Mouse (Mus musculus) liver, embryonic 16.5 days (tissue): Measurements from ENCODE around the gene Dlg3. TPM values are rescaled to one million over a fixed set of nuclear protein-coding genes. Genes with fewer than 3 reads are reported as not detected.

Experiments
- ATAC-seq: fragments of 200-750 bp; cut with Nextera tagmentation; 2 replicates; pipeline ENCODE4 v1.8.0; 2017; ENCODE audit warnings: low read depth, mild to moderate bottlenecking, moderate number of reproducible peaks, moderate library complexity
- H3K27ac ChIP-seq: fragments of 300-500 bp; sonication (generic); 2 replicates; pipeline ENCODE4 v1.5.1; 2014; ENCODE audit warnings: mild to moderate bottlenecking, low read length
- H3K27me3 ChIP-seq: fragments of 300-500 bp; sonication (generic); 2 replicates; pipeline ENCODE4 v1.6.1; 2014; ENCODE audit warnings: low read depth, low read length, mixed read lengths; ENCODE audit not compliant: control insufficient read depth, insufficient read depth
- H3K36me3 ChIP-seq: fragments of 300-500 bp; sonication (generic); 2 replicates; pipeline ENCODE4 v1.6.1; 2014; ENCODE audit warnings: mild to moderate bottlenecking; ENCODE audit not compliant: control insufficient read depth, insufficient read depth
- H3K4me1 ChIP-seq: fragments of 300-500 bp; sonication (generic); 2 replicates; pipeline ENCODE4 v1.6.1; 2014; ENCODE audit warnings: low read depth, low read length, mixed read lengths; ENCODE audit not compliant: control insufficient read depth
- H3K4me2 ChIP-seq: fragments of 300-500 bp; sonication (generic); 2 replicates; pipeline ENCODE4 v1.6.1; 2014; ENCODE audit warnings: low read depth, low read length, mixed read lengths
- H3K4me3 ChIP-seq: fragments of 300-500 bp; sonication (generic); 2 replicates; pipeline ENCODE4 v1.5.1; 2014; ENCODE audit warnings: low read depth, mild to moderate bottlenecking, low read length
- H3K9ac ChIP-seq: fragments of 300-500 bp; sonication (generic); 2 replicates; pipeline ENCODE4 v1.6.1; 2014; ENCODE audit warnings: low read depth, low read length
- H3K9me3 ChIP-seq: fragments of 300-500 bp; sonication (generic); replicated peaks from 2 replicates; pipeline ENCODE4 v1.6.1; 2016; ENCODE audit warnings: low read length; ENCODE audit not compliant: control insufficient read depth
- WGBS: fragments of 180-500 bp; shearing (Covaris S2); extraction: QIAGEN DNeasy Blood & Tissue Kit; methylation state at CpG from one replicate; pipeline ENCODE4 v1.1.7; 2014; ENCODE audit not compliant: insufficient replicate concordance; 5-methylcytosine and 5-hydroxymethylcytosine counted together
- polyA plus RNA-seq: library from polyadenylated mRNA; unstranded; fragments of >200 nt; fragmentation: Nextera tagmentation; extraction: Ambion mirVana; gene quantifications from 2 replicates; pipeline ENCODE4 v1.2.1, GENCODE M21; 2015

Dlg3 gene
- polyA plus RNA-seq: 0.72 and 0.79 TPM in 2 replicates

DNA sequence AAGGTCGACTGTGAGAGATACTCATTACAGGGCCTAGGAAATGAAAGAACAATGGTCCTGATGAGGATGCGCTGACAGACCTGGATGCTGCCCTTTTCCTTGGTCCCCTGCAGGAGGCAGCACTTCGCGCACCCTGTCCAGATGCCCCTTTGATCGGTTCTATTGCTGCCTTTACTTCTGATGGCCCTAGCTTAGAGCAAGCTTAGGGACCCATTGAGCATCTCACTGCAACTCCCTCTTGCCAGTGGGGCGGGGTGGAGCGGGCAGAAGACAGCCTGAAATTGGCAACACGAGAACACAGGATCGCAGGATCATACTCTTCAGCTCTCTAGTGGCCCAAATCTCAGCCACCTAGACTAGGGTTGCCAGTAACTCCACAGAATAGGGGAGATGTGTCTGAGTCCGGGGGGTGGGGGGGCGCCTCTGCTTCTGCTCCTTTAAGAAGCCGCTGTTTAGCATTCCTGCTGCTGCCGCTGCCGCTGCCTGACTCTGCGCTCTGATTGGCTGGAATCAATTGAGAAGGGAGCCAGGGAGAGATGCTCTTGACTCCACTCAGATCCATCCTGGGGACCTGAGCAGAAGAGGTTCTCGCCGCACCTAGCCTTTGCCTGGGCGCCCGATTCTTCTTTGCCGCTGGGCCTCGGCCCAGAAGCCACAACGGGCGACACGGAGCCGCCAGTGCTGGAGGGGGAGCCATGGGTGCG lies at the start of gene Dlg3:
TSS of gene Dlg3 (plus strand) at position 542 of the 704 bp plus-strand sequence.
- no peak for ATAC-seq
- Histone ChIP-seq H3K9me3 (no peaks in the 10 kb centered on the region), H3K27ac (no peak within 1 kb of the TSS), H3K4me1 (no peaks in the 10 kb centered on the region), H3K4me2 (peak within 1 kb of the TSS; percentile 39), H3K27me3 (peaks cover 23% of the 10 kb centered on the region), H3K4me3 (peak within 1 kb of the TSS; percentile 2; the same call in 1 of the 2 replicates), H3K9ac (no peak within 1 kb of the TSS), H3K36me3 (no peaks in the 10 kb centered on the region)
- WGBS: 27% methylated on average over 25 of the region's 26 CpGs

GRCm38 (mm10) chrX:100728947-100729346 lies 38.6 kb upstream of the Dlg3 start:
- Histone ChIP-seq H3K27me3 (no peaks in the 10 kb centered on the region; the same call in 1 of the 2 replicates), H3K4me1 (no peaks in the 10 kb centered on the region), H3K9ac (no peak overlapping the region), H3K9me3 (no peaks in the 10 kb centered on the region), H3K36me3 (peaks cover 23% of the 10 kb centered on the region), H3K27ac (no peak overlapping the region), H3K4me2 (no peak overlapping the region), H3K4me3 (no peak overlapping the region)
- no peak for ATAC-seq
- 52% methylated on average over 1 of the region's 1 CpGs for WGBS

DNA sequence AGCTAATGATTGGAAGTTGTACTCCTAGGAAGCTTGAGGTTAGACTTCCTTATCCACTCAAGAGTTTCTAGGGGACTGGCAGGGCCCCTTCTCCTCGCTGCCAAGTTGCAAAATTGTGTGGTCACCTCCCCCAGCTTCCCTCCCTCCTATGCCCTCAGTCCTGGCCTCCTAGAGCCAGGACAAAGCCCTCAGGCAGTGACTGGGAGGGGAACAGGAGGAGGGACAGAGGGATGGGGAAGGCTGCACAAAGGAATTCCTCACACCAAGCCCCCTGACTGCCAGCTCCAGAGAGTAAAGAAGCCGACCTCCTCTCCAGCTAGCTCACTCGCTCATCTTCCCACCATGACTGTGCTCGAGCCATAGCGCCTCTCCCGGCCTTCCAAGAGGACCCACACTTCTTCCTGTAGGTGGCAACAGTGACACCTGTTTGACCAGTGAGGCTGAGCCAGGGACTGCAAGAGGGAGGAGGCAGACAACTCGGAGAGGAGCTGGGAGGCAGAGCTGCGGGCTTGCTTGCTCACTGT lies 37.8 kb upstream of the Dlg3 start, which contains the start of gene Gdpd2:
TSS of gene Gdpd2 (plus strand) at position 209 of the 524 bp plus-strand sequence.
- Histone ChIP-seq H3K9me3 (no peaks in the 10 kb centered on the region), H3K4me2 (no peak within 1 kb of the TSS), H3K4me1 (no peaks in the 10 kb centered on the region), H3K36me3 (peaks cover 20% of the 10 kb centered on the region), H3K4me3 (no peak within 1 kb of the TSS), H3K9ac (no peak within 1 kb of the TSS), H3K27me3 (no peaks in the 10 kb centered on the region; the same call in 1 of the 2 replicates), H3K27ac (no peak within 1 kb of the TSS)
- 22% methylated on average over 8 of the region's 8 CpGs for WGBS
- 0 out of 2 replicates have a peak, but pooled peaks have one; percentile 9 for ATAC-seq

DNA sequence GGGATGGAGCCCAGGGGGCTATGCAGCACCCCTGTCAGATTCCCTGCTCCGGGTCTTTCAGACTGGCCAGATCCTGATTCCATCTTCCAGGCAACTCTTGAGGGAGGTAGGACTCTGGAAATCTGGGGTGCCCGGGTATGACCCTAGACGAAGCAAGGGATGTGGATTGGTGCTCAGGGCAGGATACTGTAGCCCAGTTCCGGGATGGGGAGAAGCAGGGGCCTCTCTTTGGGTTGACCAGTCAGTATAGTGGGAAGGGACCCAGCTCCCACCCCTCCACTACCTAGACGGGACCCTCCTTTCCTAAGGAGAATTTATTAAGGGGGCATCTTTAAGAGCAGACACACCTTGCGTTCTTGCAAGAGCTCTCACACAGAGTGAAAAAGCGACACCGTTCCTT lies 37.3 kb upstream of the Dlg3 start:
- Histone ChIP-seq H3K36me3 (peaks cover 15% of the 10 kb centered on the region), H3K4me1 (no peaks in the 10 kb centered on the region), H3K4me3 (no peak overlapping the region), H3K27ac (no peak overlapping the region), H3K9ac (no peak overlapping the region), H3K27me3 (no peaks in the 10 kb centered on the region; the same call in 1 of the 2 replicates), H3K9me3 (no peaks in the 10 kb centered on the region), H3K4me2 (no peak overlapping the region)
- WGBS: 36% methylated on average over 8 of the region's 8 CpGs
- ATAC-seq: no peak

DNA sequence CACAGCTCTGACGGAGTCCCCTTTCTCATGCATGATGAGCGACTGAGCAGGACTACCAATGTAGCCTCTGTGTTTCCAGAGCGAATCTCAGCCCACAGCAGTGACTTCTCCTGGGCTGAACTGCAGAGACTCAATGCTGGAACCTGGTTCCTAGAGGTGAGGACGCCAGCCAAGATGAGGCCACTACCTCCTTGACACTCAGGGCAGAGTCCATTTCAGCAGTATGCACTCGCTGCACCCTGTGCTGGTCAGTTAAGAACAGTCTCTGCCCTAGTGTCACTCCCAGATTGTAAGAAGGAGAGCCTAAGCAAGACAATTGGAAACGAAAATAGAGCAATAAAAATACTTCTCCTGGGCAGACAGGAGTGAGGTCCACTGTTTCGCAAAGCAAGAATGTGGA lies 33.2 kb upstream of the Dlg3 start:
- Histone ChIP-seq H3K27me3 (no peaks in the 10 kb centered on the region; the same call in 1 of the 2 replicates), H3K4me3 (no peak overlapping the region), H3K9ac (no peak overlapping the region), H3K36me3 (no peaks in the 10 kb centered on the region), H3K27ac (no peak overlapping the region), H3K4me2 (no peak overlapping the region), H3K4me1 (no peaks in the 10 kb centered on the region), H3K9me3 (no peaks in the 10 kb centered on the region)
- ATAC-seq: no peak
- WGBS: 56% methylated on average over 7 of the region's 7 CpGs

- 0 out of 2 replicates have a peak, but pooled peaks have one; percentile 16 for ATAC-seq
- Histone ChIP-seq H3K4me2 (no peak overlapping the region), H3K36me3 (no peaks in the 10 kb centered on the region), H3K27ac (no peak overlapping the region), H3K4me3 (no peak overlapping the region), H3K27me3 (no peaks in the 10 kb centered on the region), H3K4me1 (no peaks in the 10 kb centered on the region), H3K9ac (no peak overlapping the region), H3K9me3 (no peaks in the 10 kb centered on the region)
- WGBS: 19% methylated on average over 14 of the region's 14 CpGs
Measured at GRCm38 (mm10) chrX:100738918-100739317, 28.6 kb upstream of the Dlg3 start.

GRCm38 (mm10) chrX:100739443-100739842 lies 28.1 kb upstream of the Dlg3 start:
- 26% methylated on average over 10 of the region's 10 CpGs for WGBS
- Histone ChIP-seq H3K27ac (no peak overlapping the region), H3K27me3 (no peaks in the 10 kb centered on the region), H3K36me3 (no peaks in the 10 kb centered on the region), H3K9ac (no peak overlapping the region), H3K4me3 (no peak overlapping the region), H3K4me1 (no peaks in the 10 kb centered on the region), H3K4me2 (no peak overlapping the region), H3K9me3 (no peaks in the 10 kb centered on the region)
- ATAC-seq: no peak

GRCm38 (mm10) chrX:100740785-100741184 lies 26.7 kb upstream of the Dlg3 start:
- H3K36me3 ChIP-seq: no peaks in the 10 kb centered on the region
- no peak for ATAC-seq
- WGBS: 30% methylated on average over 6 of the region's 6 CpGs

DNA sequence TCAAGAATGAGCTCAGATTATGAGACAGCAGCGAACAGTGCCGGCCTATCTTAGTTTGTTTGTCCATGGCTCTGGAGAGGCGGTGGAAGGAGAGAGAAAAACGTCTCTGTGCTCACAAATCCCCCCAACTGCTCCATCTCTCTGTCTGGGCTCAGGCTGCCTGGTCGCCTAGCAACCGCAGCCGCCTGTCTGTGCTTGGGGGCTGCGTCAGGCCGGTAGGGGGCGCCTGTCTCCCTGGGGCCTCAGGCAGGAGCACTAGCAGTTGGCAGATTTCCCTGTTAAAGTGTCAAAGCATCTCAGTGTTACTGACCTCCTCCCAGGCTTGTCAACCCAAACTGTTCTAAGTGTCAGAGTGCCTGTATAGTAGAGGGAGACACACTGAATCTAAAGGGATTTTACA lies 25.6 kb upstream of the Dlg3 start:
- no peaks in the 10 kb centered on the region for H3K36me3 ChIP-seq
- no peaks in the 10 kb centered on the region for H3K9me3 ChIP-seq
- H3K4me3 ChIP-seq: no peak overlapping the region
- no peak overlapping the region for H3K9ac ChIP-seq
- no peaks in the 10 kb centered on the region for H3K4me1 ChIP-seq
- no peak overlapping the region for H3K27ac ChIP-seq
- H3K27me3 ChIP-seq: no peaks in the 10 kb centered on the region
- no peak for ATAC-seq
- no peak overlapping the region for H3K4me2 ChIP-seq
- 18% methylated on average over 10 of the region's 10 CpGs for WGBS

More at GRCm38 (mm10) chrX:100740785-100741184, 26.7 kb upstream of the Dlg3 start:
- H3K27ac ChIP-seq: no peak overlapping the region
- H3K9ac ChIP-seq: no peak overlapping the region
- no peak overlapping the region for H3K4me3 ChIP-seq
- H3K4me2 ChIP-seq: no peak overlapping the region
- no peaks in the 10 kb centered on the region for H3K27me3 ChIP-seq
- H3K9me3 ChIP-seq: no peaks in the 10 kb centered on the region
- H3K4me1 ChIP-seq: no peaks in the 10 kb centered on the region
